Mouse (Mus musculus): Measurements from ENCODE around the gene Rpl22.

GRCm38 (mm10) chr4:152339293-152339790 is 13.8 kb downstream of the Rpl22 start:
- TF ChIP-seq CTCF (IDR thresholded peaks at IDR 0.05; ENCODE audit: insufficient read depth, low read length) (no peak), POLR2A (IDR thresholded peaks at IDR 0.05; ENCODE audit: borderline replicate concordance, extremely low read depth, low read depth, low read length) (no peak)

Data from lung, adult 2 months (tissue).